Mouse (Mus musculus) frontal cortex, adult 2 months (tissue): ENCODE results near the gene Rnaset2b. TPM values are rescaled to one million over a fixed set of nuclear protein-coding genes. Genes with fewer than 3 reads are reported as not detected.

Experiments used
- polyA plus RNA-seq: library from polyadenylated mRNA; depleted of rRNA; stranded (reverse); fragments of >200 nt; gene quantifications from 2 replicates; pipeline ENCODE4 v1.2.3, GENCODE M21; 2012; rRNA removed

Rnaset2b gene
- polyA plus RNA-seq, 1 experiment, result 87.7 TPM

Other genes starting within 250 kb of the Rnaset2b start
- gene Ezr, start 187.8 kb upstream of the Rnaset2b start, polyA plus RNA-seq, result 49.8 and 53.9 TPM in 2 replicates
- gene Rsph3b, start 22.0 kb upstream of the Rnaset2b start, polyA plus RNA-seq, result 30.5 and 31.6 TPM in 2 replicates
- gene Tagap1, start 9.5 kb upstream of the Rnaset2b start, polyA plus RNA-seq, result 32.2 and 36.4 TPM in 2 replicates
- gene Gm49721, start 8.3 kb downstream of the Rnaset2b start, polyA plus RNA-seq, result 1.1 and 1.3 TPM in 2 replicates
- gene Gm1604a, start 54.9 kb downstream of the Rnaset2b start, polyA plus RNA-seq, result 1.8 and 2.7 TPM in 2 replicates
- 40.8 and 44.1 TPM in 2 replicates for gene Rps6ka2, start 199.5 kb downstream of the Rnaset2b start, polyA plus RNA-seq